Comparison of ENCODE assay signal across 8 mouse cellular contexts in the genomic region with DNA sequence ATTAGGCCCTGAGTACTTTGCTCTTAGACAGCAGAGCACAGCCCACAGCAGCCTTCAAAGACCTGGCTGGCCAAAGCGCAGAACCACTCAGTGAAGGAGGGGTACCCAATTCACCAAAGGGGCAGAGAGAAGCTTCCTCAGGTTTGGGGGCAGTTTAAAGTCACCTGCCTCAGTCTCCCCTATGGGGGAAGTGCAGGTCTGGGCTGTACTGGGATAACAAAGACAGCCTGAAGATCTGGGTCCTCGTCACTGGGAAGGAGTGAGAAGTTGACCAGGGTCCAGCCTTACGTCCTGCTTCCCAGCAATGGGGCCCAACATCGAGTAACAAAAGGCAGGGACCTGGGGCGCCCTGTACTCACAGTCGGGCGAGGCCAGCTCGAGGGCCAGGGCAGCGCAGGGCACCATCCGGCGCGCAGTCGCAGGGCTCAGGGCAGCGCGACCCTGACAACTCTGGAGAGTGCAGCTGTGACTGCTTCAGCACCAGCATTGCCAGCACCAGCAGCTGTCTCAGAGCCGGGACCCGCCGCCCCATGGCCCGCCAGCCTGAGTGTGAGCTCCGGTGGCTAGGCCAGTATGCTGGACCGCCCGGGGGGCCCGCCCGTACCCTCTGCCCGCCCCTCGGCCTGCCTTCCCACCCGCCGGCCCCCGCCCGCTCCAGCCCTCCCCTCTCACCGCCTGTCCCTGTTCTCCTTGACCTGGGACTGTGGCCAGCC. TPM values are rescaled to one million over a fixed set of nuclear protein-coding genes. Genes with fewer than 3 reads are reported as not detected.
A peak's percentile ranks its signal among the peaks of the same experiment; 100 is the strongest.
DNase-seq lines count a peak whose midpoint lies in the region; ATAC-seq and TF ChIP-seq lines count a peak whose summit lies in the region.

Lhcgr (minus strand) TSS at position 551 of the 713 bp plus-strand sequence.

- peak; percentile 68 for ATAC-seq in hindbrain, embryonic 12.5 days (ENCODE audit: low FRiP score)
- peak; percentile 65 for ATAC-seq in midbrain, embryonic 15.5 days (replicated peaks)

- no peaks in the 10 kb centered on the region for H3K27me3 ChIP-seq in kidney, adult 2 months (replicated peaks; ENCODE audit: control insufficient read depth, insufficient read depth, low read length)
- peaks cover 33% of the 10 kb centered on the region for H3K27me3 ChIP-seq in embryonic facial prominence, embryonic 10.5 days (replicated peaks; ENCODE audit: low read depth, poor library complexity, severe bottlenecking)
- H3K27me3 ChIP-seq in hindbrain, embryonic 12.5 days, result peaks cover 4% of the 10 kb centered on the region; the same call in 1 of the 2 replicates
- H3K27me3 ChIP-seq in midbrain, embryonic 15.5 days (replicated peaks), result no peaks in the 10 kb centered on the region

- no peak for TF ChIP-seq CTCF in kidney, adult 2 months (conservative IDR thresholded peaks at IDR 0.05; ENCODE audit: insufficient read depth, insufficient read length, low read depth, low read length)

- H3K4me1 ChIP-seq in kidney, adult 2 months (ENCODE audit: control insufficient read depth, insufficient read depth, low read length), result no peaks in the 10 kb centered on the region
- peaks cover 8% of the 10 kb centered on the region for H3K4me1 ChIP-seq in embryonic facial prominence, embryonic 10.5 days
- peaks cover 11% of the 10 kb centered on the region; the same call in 1 of the 2 replicates for H3K4me1 ChIP-seq in hindbrain, embryonic 12.5 days
- peaks cover 12% of the 10 kb centered on the region; the same call in 1 of the 2 replicates for H3K4me1 ChIP-seq in midbrain, embryonic 15.5 days

- H3K36me3 ChIP-seq in kidney, adult 2 months (ENCODE audit: control insufficient read depth, insufficient read depth, low read length), result no peaks in the 10 kb centered on the region
- no peaks in the 10 kb centered on the region for H3K36me3 ChIP-seq in embryonic facial prominence, embryonic 10.5 days (replicated peaks)
- H3K36me3 ChIP-seq in hindbrain, embryonic 12.5 days, result no peaks in the 10 kb centered on the region
- H3K36me3 ChIP-seq in midbrain, embryonic 15.5 days (replicated peaks), result no peaks in the 10 kb centered on the region

- no peak within 1 kb of the TSS for H3K4me3 ChIP-seq in kidney, adult 2 months (ENCODE audit: insufficient read depth, low read depth, low read length)
- peak within 1 kb of the TSS; percentile 53 for H3K4me3 ChIP-seq in embryonic facial prominence, embryonic 10.5 days
- H3K4me3 ChIP-seq in hindbrain, embryonic 12.5 days, result peak within 1 kb of the TSS; percentile 15
- no peak within 1 kb of the TSS for H3K4me3 ChIP-seq in midbrain, embryonic 15.5 days

- peak within 1 kb of the TSS; percentile 48 for H3K4me2 ChIP-seq in hindbrain, embryonic 12.5 days (replicated peaks)
- peak within 1 kb of the TSS; percentile 43 for H3K4me2 ChIP-seq in midbrain, embryonic 15.5 days

- no peak for TF ChIP-seq POLR2A in kidney, adult 2 months (IDR thresholded peaks at IDR 0.05; ENCODE audit: low read depth, low read length)

- H3K9ac ChIP-seq in hindbrain, embryonic 12.5 days, result peak within 1 kb of the TSS; percentile 23; the same call in 1 of the 2 replicates
- H3K9ac ChIP-seq in midbrain, embryonic 15.5 days, result peak within 1 kb of the TSS; percentile 13; the same call in 1 of the 2 replicates

- WGBS in kidney, adult 2 months, result 19% methylated on average over 28 of the region's 31 CpGs
- 15% methylated on average over 31 of the region's 31 CpGs for WGBS in embryonic facial prominence, embryonic 10.5 days
- 13% methylated on average over 29 of the region's 31 CpGs for WGBS in hindbrain, embryonic 12.5 days
- WGBS in midbrain, embryonic 15.5 days, result 22% methylated on average over 31 of the region's 31 CpGs

- H3K27ac ChIP-seq in kidney, adult 2 months (ENCODE audit: insufficient read depth, low read depth, low read length), result no peak within 1 kb of the TSS
- H3K27ac ChIP-seq in embryonic facial prominence, embryonic 10.5 days (replicated peaks), result peak within 1 kb of the TSS; percentile 52
- no peak within 1 kb of the TSS for H3K27ac ChIP-seq in hindbrain, embryonic 12.5 days
- no peak within 1 kb of the TSS for H3K27ac ChIP-seq in midbrain, embryonic 15.5 days

- DNase-seq in kidney, postnatal 10 days, result peak; percentile 13
- no peak for DNase-seq in kidney, adult 2 months
- DNase-seq in embryonic facial prominence, embryonic 10.5 days (ENCODE audit: low spot score), result peak; percentile 63
- no peak for DNase-seq in urinary bladder, postnatal 14 days (ENCODE audit: low spot score)
- no peak for DNase-seq in urinary bladder, adult 2 months (ENCODE audit: low spot score)
- DNase-seq in spleen, adult 18-20 months, result no peak

- H3K9me3 ChIP-seq in embryonic facial prominence, embryonic 10.5 days, result no peaks in the 10 kb centered on the region
- no peaks in the 10 kb centered on the region for H3K9me3 ChIP-seq in hindbrain, embryonic 12.5 days (replicated peaks)
- H3K9me3 ChIP-seq in midbrain, embryonic 15.5 days, result no peaks in the 10 kb centered on the region

RNA-seq across cellular contexts. Expression of gene Lhcgr, which starts in this region (rescaled TPM):
- polyA plus RNA-seq in kidney, adult 2 months (2012; rRNA removed), result 0.02 and 0.03 TPM in 2 replicates
- not detected in 2 replicates for polyA plus RNA-seq in embryonic facial prominence, embryonic 10.5 days (2016; fragmentation: Nextera tagmentation; extraction: Ambion mirVana)
- polyA plus RNA-seq in hindbrain, embryonic 12.5 days (2016; fragmentation: Nextera tagmentation; extraction: Ambion mirVana), result 0.60 and 1.1 TPM in 2 replicates
- 0.97 and 1.5 TPM in 2 replicates for polyA plus RNA-seq in midbrain, embryonic 15.5 days (2015; fragmentation: Nextera tagmentation; extraction: Ambion mirVana)
- 0.01 and 0.06 TPM in 2 replicates for polyA plus RNA-seq in urinary bladder, adult 2 months (2012; rRNA removed)

Comparison
In these comparisons a context has a peak if more than half of its experiments do, and no peak if none do; other contexts are left out.
1. Peak in DNase-seq, H3K4me3 ChIP-seq and H3K27ac ChIP-seq in embryonic facial prominence, embryonic 10.5 days; RNA of the gene not detected or under 1 TPM.